Mouse (Mus musculus): ENCODE data around the gene Ppp1r9b.

The Ppp1r9b gene

DNA sequence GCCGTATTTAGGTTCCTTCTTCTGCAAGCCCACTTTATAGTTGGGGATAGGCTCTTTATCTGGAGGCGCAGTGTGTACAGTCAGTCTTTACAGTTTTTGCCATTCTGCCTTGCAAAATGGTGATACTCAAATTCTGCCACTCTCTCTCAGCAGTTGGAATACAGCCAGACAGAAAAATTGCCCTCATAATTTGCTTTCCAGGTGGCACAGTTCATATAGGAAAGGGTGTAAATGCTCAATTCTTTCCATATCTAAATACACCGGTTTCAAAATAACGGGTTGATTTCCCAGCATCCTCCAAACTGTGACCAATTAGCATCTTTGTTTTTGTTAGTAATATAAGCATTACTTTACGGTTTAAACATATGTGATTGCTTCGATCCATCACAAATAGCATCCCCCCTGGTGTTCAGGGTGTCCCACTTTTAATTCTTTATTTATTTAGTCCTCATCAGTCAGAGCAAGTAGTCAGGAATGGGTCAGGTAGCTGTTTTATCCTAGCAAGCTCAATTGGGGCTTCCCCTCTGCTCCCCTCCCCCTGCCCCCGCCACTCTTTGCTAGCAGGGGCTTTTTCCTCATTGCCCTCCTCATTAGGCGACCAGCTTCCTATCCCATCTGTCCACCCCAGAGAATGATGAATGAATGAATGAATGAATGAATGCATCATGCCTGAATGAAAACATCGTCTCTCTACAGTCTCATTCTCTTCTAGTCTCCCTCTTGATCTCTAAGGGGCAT lies 12.5 kb upstream of the Ppp1r9b start:
- no peak for DNase-seq (ENCODE audit: low read depth)

DNA sequence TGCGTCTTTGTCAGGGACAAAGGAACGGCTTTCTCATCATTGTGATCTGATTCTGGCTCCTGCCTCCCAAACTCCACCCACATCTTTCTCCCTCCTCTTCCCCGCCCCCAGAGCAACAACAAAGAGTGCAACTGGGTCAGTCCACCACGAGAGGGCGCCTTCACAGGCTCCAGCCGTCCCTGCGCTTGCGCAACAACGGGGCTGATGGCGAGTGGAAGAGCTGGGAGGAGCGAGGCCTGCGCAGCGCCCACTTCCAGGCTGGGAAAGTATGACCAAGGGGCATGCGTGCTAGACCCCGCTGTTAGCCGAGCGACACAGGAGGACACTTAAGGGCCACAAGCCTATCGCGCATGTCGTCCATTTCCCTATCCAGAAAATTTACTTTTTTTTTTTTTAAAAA lies 11.9 kb upstream of the Ppp1r9b start:
- peak; percentile 94 for DNase-seq (ENCODE audit: low read depth)

DNA sequence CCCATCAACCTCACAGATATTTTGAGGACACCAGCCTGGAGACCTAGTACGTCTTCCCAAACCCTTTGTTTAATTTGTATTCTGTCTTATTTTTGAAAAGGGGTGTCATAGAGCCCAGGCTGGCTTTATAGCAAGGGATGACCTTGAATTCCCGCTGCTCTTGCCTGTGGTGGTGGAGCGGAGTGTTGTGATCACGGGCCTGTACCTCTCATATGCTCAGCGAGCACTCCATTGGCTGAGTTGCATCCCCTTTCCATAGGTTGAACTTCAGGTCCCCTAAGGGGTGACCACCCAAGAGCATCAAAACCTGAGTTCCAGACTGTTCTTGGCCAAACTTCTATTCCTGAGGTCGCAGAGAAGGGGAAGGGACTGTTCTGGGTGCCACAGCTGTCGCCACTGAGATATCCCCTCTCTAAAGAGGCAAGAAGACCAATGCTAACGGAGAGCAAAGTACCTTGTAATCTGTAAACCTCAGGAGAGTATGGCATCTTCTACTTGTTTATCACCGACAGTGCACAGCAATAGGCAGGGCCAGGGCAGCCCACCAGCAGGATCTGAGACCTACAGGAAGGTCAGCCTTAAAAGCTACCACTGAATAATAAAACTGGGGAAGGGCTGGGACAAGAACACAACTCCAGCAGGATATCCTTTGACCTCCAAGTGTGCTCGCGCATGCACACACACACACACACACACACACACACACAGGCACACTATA lies 11.2 kb upstream of the Ppp1r9b start:
- no peak for DNase-seq (ENCODE audit: low read depth)

DNA sequence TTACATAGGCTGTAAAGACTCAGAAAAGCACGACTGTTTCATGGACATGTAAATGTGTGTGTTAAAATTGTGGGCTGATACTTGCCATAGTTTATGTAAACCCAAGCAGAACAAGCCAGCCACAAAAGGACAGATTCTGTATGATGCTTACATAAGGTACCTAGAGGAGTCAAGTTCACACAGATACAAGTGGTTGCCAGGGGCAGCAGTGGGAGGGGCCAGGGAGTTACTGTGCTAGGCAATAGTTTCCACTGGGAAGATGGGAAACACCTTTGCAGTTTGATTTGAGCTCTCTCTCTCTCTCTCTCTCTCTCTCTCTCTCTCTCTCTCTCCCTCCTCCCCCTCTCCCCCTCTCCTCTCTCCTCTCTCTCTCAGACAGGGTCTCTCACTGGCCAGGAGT lies 5.7 kb upstream of the Ppp1r9b start:
- no peak for DNase-seq (ENCODE audit: low read depth)

DNA sequence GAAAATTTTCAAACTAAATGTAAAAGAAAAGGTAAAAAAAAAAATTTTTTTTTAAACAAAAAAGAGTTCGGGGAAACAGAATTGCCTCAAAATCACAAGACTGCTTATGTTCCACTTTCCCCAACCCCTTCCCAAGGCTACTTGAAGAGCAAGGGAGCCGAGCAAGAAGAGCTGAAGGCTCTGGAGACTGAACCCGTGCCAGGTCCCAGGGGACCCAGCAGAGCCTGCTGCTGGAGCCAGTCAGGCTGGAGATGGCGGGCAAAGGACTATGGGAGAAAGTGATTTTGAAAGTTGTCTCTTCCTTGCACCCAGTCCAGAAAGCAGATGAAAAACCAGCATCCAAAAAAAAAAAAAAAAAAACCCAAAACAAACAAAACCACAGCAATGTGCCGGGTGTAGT lies 5.0 kb upstream of the Ppp1r9b start:
- no peak for DNase-seq (ENCODE audit: low read depth)

DNA sequence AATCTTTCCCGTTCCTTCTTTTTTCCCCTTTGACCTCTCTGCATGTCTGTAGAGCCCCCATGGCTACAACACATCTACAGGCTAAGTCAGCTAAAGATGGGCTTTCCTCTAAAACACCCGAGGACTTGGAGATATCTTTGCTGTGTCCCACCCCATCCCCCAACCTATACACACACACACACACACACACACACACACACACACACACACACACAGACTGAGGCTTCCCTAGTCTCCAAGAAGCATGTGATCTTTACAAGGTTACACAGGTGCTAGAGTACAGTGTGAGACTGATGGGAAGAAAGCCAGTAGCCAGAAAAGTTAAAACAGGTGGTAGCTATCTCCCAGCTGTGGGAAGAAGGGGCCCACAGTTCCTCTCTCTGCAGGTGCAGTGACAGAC lies 4.4 kb upstream of the Ppp1r9b start:
- DNase-seq (ENCODE audit: low read depth): no peak

DNA sequence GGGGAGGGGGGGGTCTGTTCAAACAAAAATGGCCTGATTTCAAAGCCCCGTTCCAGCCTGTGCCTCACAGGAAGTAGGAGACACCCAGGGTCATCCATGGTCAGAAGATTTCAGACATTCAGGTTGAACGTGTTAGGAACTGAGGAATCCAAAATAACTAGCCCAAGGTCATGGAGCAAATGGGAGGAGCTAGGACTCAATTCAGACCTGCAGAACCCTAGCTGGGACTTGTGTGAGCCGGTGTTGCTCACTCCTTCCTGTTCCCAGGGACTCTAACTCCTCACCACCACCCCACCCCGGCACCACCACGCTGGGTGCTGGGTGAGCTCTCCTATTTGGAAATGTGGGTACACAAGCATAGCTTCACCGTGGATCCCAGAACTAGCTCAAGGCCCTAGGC lies 3.5 kb upstream of the Ppp1r9b start:
- DNase-seq (ENCODE audit: low read depth): no peak

DNA sequence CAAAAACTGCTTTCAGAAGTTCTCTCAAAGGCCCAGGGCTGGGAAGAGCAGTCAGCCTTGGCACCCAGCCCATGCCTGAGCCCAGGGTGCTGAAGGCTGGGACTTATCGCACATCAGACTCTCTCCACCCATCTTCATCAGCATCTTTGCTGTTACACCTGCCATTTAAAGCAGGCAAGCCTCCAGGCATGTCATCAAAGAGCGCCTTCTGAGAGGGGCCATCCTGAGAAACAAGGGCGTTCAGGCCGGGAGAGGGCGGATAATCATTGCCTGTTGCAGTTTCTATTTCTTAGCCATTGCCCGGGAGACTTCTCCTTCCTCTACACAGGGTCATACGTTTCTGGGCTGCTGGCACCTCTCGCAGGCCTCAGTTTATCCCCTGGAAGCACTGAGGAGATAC lies 3.0 kb upstream of the Ppp1r9b start:
- no peak for DNase-seq (ENCODE audit: low read depth)

DNA sequence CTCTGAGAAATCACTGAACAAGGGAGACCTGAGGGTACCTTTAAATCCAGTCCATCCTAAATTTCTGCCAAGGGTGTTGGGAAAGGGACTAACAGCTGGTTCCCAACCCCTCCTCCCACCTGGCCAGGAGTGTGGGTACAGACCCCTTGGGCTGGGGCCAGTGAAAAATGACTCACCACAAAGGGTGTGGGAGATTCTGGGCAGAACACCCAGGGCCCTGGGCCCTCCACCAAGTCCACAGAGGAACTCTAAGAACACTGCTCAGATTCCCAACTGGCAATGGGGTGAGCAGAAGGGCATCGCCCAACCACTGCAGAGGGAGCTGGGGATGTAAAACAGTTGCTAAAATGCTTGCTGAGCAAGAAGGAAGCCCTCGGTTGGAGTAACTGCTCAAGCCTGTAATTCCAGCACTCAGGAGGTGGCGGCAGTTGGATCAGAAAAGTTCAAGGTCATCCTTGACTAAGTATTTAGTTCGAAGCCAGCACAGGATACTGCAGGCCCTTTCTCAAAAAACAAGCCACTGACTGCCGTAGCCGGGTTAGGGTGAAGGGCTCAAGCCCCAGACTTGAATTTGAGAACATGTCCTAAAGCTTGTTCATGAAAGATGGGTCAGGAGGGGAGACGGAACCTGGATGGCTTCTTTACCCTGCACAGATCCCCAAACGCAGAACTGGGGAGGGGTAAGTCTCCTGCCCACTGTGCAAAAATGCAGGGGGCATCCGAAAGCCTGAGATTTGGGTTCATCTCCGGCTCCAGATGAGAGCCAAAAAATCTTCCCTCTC lies 1.9 kb upstream of the Ppp1r9b start:
- DNase-seq (ENCODE audit: low read depth): no peak

DNA sequence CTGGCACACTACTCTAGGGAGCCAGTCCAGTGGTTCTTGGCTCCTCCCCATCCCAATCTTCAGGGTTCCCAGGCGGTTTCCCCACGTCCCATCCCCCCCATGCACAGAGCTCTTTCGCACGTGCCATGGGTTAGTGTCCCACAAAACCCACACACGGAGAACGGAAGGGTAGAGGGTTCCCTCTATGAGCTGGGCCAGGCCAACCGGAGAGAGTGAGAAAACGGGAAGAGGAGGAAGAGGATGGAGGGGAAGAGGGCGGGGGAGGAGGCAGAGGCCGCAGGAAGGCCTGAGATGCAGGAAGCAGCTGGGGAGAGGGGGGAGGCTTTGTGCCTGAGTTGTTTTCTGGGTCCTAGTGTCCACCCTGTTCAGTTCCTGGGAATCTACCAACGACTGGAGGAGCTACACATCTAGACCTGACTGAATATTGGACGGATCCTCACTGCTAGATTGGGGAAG lies 1.2 kb upstream of the Ppp1r9b start:
- peak; percentile 80 for DNase-seq (ENCODE audit: low read depth)

DNA sequence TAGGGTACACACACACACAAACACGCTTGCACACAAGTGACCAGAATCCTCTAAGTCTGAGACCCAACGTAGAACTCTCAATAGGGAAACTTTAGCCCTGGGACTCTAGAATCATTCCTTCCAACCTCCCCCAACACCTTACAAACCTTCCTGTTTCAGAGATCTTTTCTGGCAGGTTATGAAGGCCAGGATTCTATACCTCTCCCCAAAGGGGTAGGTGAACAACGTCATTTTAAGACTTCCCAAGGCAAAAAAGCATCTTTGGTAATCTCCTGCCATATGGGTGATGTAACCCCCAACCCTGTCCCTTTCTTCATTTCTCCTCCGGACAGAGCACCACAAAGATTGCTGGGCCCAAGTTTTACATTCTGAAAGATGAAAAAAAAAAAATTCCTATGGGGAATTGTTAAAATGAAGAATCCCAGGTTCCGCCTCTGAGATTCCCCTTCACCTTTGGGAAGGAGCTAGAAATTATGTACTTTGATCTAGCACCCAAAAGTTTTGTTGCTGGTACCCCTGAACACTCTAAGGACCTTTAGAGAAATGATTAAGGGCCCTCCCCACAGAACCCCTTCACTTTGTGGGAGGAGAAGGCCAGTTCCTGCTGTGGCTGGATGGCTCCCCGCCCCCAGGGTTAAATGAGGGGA lies 610 bp upstream of the Ppp1r9b start:
- DNase-seq (ENCODE audit: low read depth): no peak

DNA sequence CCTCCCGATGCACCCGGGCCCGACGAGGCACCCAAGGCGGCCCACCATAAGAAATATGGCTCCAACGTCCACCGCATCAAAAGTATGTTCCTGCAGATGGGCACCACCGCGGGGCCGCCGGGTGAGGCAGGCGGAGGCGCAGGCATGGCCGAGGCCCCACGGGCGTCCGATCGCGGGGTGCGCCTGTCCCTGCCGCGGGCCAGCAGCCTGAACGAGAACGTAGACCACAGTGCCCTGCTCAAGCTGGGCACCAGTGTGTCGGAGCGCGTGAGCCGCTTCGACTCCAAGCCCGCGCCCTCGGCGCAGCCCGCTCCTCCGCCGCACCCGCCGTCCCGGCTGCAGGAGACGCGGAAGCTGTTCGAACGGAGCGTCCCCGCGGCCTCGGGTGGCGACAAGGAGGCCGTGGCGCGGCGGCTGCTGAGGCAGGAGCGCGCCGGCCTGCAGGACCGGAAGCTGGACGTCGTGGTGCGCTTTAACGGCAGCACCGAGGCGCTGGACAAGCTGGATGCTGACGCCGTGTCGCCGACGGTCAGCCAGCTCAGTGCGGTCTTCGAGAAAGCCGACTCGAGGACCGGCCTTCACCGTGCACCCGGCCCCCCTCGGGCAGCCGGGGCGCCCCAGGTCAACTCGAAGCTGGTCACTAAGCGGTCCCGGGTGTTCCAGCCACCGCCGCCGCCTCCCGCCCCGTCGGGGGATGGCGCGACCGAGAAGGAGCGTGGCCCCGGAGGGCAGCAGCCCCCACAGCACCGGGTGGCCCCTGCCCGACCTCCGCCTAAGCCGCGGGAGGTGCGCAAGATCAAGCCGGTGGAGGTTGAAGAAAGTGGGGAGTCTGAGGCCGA lies 1.0 kb downstream of the Ppp1r9b start:
- no peak for DNase-seq (ENCODE audit: low read depth)

DNA sequence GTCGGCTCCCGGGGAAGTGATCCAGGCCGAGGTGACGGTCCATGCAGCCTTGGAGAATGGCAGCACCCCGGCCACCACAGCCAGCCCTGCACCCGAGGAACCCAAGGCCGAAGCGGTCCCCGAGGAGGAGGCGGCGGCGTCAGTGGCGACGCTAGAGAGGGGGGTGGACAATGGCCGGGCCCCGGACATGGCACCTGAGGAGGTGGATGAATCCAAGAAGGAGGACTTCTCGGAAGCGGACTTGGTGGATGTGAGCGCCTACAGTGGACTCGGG lies 1.6 kb downstream of the Ppp1r9b start:
- no peak for DNase-seq (ENCODE audit: low read depth)

DNA sequence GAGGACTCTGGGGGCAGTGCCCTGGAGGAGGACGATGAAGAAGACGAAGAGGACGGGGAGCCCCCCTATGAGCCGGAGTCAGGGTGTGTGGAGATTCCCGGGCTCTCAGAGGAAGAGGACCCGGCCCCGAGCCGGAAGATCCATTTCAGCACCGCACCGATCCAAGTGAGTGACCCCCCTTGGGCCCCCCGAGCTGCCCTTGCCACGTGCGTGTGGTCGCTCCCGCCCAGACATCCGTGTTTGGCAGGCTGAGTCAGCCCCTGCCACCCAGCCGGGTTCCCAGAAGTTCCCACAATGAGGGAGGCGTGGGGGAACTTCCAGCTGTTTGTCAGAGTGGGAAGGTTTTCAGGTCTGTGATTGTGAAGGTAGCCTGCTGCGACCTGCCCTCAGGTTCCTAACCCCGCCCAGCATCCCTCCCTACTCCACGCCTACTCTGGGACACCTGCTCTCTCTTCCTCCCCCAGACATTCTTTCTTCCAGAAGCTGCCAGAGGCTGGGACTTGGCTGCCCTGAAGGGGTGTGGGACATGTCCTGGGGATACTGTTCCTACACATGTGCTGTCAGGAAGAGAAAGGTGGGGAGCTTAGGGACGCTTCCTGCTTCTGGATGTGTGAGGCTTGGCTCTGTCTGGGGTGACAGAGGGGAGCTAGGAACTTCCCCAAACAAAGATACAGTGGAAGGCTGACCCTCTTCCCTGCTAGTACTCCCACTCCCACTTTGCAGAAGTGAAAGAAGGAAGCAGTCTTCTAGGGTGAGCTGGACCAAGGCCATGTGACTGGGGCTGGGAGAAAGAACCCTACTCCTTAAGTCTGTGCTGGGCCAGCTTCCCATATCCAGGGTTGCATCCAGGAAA lies 2.1 kb downstream of the Ppp1r9b start:
- no peak for DNase-seq (ENCODE audit: low read depth)

DNA sequence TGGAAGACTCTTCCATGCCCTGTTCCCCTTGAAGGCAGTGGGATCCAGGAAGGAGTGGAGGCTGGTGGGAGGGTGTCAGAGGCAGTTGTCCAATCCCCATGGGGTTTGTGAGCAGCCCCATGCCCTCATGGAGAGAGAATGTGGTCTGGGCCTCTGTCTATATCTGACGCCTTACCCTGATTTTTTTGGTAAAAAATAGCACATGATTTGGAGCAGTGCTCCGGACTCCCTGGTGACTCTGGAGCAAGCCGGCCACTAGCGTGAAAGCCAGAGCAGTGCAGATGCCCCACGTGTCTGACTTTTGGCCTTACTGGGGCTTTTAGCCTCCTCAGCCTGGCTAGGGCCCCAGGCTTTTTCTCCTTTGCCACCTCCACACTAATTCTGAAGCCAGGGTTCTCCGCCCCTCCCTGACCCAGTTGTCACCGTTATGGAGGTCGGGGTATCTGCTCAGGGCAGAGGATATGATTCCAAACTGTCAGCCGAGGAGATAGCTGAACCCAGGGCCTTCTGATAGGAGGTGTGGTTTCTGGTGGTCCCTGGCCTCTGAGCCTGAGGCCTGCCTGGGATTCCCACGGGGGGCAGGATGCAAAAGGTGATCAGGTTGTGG lies 3.5 kb downstream of the Ppp1r9b start:
- no peak for DNase-seq (ENCODE audit: low read depth)

DNA sequence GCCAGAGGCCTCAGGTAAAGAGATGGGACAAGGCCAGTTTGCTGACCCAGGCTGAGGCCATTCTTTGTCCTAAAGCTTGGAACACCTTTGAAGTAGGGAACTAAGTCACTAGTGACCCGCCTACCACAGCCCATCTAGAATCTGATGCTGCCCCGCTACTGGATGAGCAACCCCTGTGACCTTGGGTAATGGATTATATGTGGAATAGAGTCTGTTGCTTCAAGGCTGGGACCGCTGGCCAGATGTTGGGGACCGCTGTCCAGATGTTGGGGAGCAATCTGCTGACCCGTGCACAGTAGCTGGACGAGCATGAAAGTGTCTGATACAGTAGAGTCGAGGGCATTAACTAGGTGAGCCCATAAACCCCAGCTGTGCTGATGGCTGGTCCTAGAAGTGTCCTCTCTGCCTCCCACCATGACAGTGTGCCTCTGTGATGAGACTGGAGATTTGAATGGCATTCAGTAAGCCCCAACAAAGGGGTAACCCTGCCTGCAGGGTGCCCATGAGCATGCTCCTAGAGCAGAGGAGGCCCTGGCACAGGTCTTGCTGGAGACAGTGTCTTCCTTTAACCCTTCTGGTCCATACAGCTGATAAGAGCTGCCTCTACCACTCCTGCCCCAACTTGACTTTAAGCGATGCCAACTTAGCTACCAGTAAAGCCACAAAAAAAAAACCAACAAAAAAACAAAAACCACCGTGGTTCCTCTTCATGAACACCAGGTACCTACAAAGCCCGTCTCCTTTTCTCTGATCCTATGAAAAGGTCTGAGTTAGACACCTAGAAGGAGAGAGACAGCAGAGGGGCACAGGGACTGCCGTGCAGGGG lies 4.3 kb downstream of the Ppp1r9b start:
- DNase-seq (ENCODE audit: low read depth): no peak

DNA sequence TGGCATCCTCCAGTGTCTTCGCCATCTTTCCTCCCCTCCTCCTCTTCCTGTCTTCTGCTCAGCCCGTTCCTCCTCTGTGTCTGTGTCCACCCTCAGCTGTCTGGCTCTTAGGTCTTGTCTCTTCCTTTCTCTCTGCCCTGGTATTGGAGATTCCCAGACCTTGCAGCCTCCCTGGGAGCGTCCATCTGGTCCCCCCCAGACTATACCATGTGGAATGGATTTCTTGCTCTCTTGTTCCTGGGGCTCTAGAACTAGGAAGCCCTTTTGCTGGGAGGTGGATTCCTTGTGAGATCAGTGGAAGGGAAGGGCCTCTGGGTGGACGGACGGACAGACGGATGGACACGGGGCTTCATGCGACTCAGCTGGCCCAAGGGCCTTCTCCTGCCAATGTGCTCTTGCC lies 5.3 kb downstream of the Ppp1r9b start:
- DNase-seq (ENCODE audit: low read depth): no peak

DNA sequence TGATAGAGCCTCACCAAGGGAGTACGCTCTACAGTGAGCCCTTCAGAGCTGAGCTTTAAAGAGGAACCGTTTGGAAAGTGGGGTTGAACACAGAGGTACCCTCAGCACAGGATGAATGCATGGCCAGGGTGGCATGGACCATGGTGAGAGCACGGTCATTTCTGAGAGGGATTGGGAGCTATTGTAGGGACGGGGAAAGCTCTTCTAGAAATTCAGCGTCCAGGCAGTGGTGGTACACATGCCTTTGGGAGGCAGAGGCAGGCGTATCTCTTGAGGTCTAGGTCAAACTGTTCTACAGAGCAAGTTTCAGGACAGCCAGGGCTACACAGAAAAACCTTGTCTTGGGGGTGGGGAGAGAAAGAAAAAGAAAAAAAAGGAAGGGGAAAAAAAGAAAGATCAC lies 6.1 kb downstream of the Ppp1r9b start:
- no peak for DNase-seq (ENCODE audit: low read depth)

DNA sequence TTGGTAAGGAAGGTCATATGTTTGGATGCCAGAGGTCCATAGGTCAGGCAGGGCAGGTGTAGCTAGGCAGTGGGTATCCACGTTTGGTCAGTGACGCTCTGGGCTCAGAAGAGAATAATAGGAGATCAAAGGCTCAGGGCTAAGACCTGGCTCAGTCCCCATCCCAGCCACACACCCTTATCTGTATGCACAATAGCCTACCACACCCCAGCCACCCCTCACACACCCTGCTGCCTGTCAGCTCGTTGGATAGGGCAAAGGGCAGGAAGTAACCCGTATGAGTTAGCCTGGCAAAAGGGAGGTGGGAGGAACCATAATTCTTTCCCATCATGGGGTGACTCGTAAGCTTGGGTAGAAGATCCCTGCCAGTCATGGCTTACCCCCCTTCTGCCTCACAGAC lies 6.8 kb downstream of the Ppp1r9b start:
- DNase-seq (ENCODE audit: low read depth): no peak
